Mouse (Mus musculus): ENCODE results near the gene Zfr.

DNA sequence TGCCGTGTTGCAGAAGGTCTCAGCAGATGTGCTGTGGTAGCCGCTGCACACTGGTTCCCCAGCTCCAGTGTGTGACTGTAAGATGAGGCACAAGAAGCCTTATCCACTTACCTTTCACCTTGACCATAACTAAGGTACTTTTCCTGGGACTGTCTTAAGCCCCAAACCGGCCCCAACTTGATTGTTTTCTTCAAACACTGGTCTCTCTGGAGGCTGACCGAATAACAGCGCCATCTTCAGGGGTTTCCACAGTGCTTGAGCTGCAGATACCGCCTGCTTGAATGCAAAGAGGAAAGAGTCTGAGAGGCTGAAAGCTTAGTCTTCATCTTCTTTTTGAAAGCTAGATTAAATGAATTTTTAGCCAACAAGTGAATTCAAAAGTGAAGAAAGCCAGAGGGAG is 113.8 kb downstream of the Zfr start:
- TF ChIP-seq CTCF (IDR thresholded peaks at IDR 0.05; ENCODE audit: low read depth, low read length) (peak; percentile 41), POLR2A (IDR thresholded peaks at IDR 0.05; ENCODE audit: insufficient read depth, low read length) (no peak)
